Mouse (Mus musculus) heart, embryonic 16.5 days (tissue): ENCODE data around the gene Hapln4. TPM values are rescaled to one million over a fixed set of nuclear protein-coding genes. Genes with fewer than 3 reads are reported as not detected.

Experiments used
- ATAC-seq: fragments of 200-750 bp; cut with Nextera tagmentation; replicated peaks from 2 replicates; pipeline ENCODE4 v1.8.0; 2017; ENCODE audit warnings: moderate number of reproducible peaks; ENCODE audit not compliant: insufficient read depth, low FRiP score; ENCODE audit errors: extremely low read depth
- H3K27ac ChIP-seq: fragments of 300-500 bp; sonication (generic); 2 replicates; pipeline ENCODE4 v1.5.1; 2014; ENCODE audit warnings: mild to moderate bottlenecking, low read length, control low read depth, moderate library complexity
- H3K27me3 ChIP-seq: fragments of 300-500 bp; sonication (generic); 2 replicates; pipeline ENCODE4 v1.6.1; 2014; ENCODE audit warnings: low read length, mixed read lengths; ENCODE audit not compliant: control insufficient read depth, insufficient read depth
- H3K36me3 ChIP-seq: fragments of 300-500 bp; sonication (generic); 2 replicates; pipeline ENCODE4 v1.6.1; 2014; ENCODE audit not compliant: control insufficient read depth, insufficient read depth
- H3K4me1 ChIP-seq: fragments of 300-500 bp; sonication (generic); 2 replicates; pipeline ENCODE4 v1.6.1; 2014; ENCODE audit warnings: low read length, mixed read lengths; ENCODE audit not compliant: control insufficient read depth, insufficient read depth
- H3K4me2 ChIP-seq: fragments of 300-500 bp; sonication (generic); 2 replicates; pipeline ENCODE4 v1.6.1; 2014; ENCODE audit warnings: low read depth, mild to moderate bottlenecking, control low read depth, low read length
- H3K4me3 ChIP-seq: fragments of 300-500 bp; sonication (generic); 2 replicates; pipeline ENCODE4 v1.5.1; 2014; ENCODE audit warnings: mild to moderate bottlenecking, control low read depth, low read length
- H3K9ac ChIP-seq: fragments of 300-500 bp; sonication (generic); 2 replicates; pipeline ENCODE4 v1.6.1; 2014; ENCODE audit warnings: low read length, control low read depth
- H3K9me3 ChIP-seq: fragments of 300-500 bp; sonication (generic); replicated peaks from 2 replicates; pipeline ENCODE4 v1.6.1; 2016; ENCODE audit warnings: low read length; ENCODE audit not compliant: control insufficient read depth
- WGBS: fragments of 180-500 bp; shearing (Covaris S2); extraction: QIAGEN DNeasy Blood & Tissue Kit; methylation state at CpG from one replicate; pipeline ENCODE4 v1.1.7; 2014; 5-methylcytosine and 5-hydroxymethylcytosine counted together
- polyA plus RNA-seq: library from polyadenylated mRNA; unstranded; fragments of >200 nt; fragmentation: Nextera tagmentation; extraction: Ambion mirVana; gene quantifications from 2 replicates; pipeline ENCODE4 v1.2.1, GENCODE M21; 2015

The Hapln4 gene
- polyA plus RNA-seq, 1 experiment from 2014 or later: not detected

DNA sequence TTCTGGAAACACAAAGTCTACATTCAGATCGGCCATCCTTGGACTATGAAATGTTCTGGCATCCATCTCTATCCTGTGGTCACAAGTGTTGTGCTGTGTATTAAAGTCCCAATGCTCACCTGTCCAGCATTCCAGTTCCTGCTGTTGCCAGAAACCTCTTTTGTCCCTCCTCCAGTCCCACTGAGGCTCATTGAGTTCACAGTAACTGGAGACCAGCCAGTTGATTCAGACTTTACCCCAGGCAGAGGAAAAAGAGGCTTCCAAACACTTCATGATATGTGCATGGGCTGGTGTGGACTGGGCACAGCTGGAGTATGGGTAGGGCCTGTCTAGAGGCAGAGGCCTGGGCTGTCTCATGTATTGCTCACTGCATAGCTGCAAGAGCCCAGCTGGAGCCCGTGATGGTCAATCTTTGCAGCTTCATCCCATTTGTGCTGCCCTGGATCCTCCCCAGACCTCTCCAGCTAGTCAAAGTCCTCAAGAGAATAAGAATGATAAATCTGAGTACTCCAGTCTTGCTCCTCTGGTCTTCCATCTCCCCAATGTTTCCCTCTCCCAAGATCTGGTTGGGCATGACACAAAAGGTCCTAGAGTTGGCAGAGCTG lies 11.3 kb upstream of the Hapln4 start:
- Histone ChIP-seq H3K27me3 (no peaks in the 10 kb centered on the region), H3K36me3 (peaks cover 21% of the 10 kb centered on the region), H3K27ac (peak overlapping the region; percentile 19; the same call in 1 of the 2 replicates), H3K9me3 (no peaks in the 10 kb centered on the region), H3K4me2 (no peak overlapping the region; the same call in 1 of the 2 replicates), H3K4me1 (peaks cover 12% of the 10 kb centered on the region), H3K4me3 (no peak overlapping the region), H3K9ac (no peak overlapping the region)
- WGBS: 82% methylated on average over 2 of the region's 2 CpGs
- no peak for ATAC-seq

DNA sequence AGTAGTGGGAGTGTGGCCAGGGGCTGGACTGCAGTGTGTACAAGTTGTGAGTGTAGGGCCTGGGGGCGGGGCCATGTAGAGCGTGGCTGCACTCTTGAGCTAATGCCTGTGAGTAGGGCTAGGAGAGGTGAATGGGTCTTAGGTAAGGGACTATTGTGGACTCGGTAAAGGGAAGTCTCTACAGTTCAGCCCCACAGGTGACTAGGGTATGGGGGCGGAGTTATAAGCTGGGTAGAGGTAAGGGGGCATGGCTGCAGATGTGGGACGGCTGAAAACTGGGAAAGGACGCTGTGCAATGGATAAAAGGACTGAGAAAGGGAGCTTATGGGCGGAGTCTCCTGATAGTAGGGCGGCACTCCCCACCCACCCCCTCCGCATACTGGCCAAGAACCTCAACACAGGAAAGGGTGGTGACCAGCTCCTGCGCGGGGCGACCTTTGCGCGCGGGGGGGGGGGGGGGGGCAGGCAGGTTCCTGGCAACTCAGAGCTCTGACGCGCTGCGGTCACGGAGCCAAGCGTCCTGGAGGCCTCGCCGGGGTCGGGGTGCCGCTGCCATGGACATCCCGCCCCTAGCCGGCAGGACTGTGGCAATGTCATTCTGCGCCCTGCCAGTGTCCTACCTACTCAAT lies 10.7 kb upstream of the Hapln4 start, which contains the start of gene Tm6sf2:
Gene Tm6sf2 (plus strand): TSS at position 484 of the 629 bp plus-strand sequence.
- H3K27ac ChIP-seq: peak within 1 kb of the TSS; percentile 19; the same call in 1 of the 2 replicates
- peak; percentile 81 for ATAC-seq
- peak within 1 kb of the TSS; percentile 62 for H3K9ac ChIP-seq
- no peaks in the 10 kb centered on the region for H3K27me3 ChIP-seq
- H3K36me3 ChIP-seq: peaks cover 21% of the 10 kb centered on the region
- 7% methylated on average over 24 of the region's 27 CpGs for WGBS
- H3K4me1 ChIP-seq: peaks cover 12% of the 10 kb centered on the region
- H3K4me3 ChIP-seq: peak within 1 kb of the TSS; percentile 43
- no peaks in the 10 kb centered on the region for H3K9me3 ChIP-seq
- peak within 1 kb of the TSS; percentile 79 for H3K4me2 ChIP-seq

DNA sequence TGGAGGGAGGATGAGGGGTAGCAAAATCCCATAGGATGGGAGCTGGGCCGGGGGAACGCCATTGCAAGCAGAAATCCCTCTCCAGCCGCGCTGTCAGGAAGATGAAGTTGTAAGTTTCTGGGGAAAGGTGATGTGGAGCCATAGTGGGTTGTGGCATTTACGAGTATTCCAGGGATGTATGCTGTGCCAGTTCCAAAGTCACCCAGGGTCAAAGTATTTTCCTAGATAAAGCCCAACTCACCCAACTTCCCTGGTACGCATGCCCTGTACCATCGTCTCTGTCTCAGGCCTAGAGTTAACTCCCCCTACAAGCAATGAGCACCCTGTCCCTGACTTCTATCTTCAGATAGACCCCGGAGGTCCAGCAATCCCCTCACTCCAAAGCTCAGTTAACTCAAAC lies 10.1 kb upstream of the Hapln4 start:
- Histone ChIP-seq H3K27me3 (no peaks in the 10 kb centered on the region), H3K4me1 (peaks cover 12% of the 10 kb centered on the region), H3K4me2 (peak overlapping the region; percentile 79), H3K36me3 (peaks cover 17% of the 10 kb centered on the region), H3K9ac (peak overlapping the region; percentile 62), H3K27ac (no peak overlapping the region), H3K9me3 (no peaks in the 10 kb centered on the region), H3K4me3 (peak overlapping the region; percentile 43)
- WGBS: 51% methylated on average over 8 of the region's 8 CpGs
- no peak for ATAC-seq

GRCm38 (mm10) chr8:70073682-70074081 lies 9.6 kb upstream of the Hapln4 start:
- Histone ChIP-seq H3K4me3 (no peak overlapping the region), H3K9me3 (no peaks in the 10 kb centered on the region), H3K4me1 (peaks cover 12% of the 10 kb centered on the region), H3K27ac (no peak overlapping the region), H3K27me3 (no peaks in the 10 kb centered on the region), H3K9ac (no peak overlapping the region), H3K36me3 (peaks cover 15% of the 10 kb centered on the region), H3K4me2 (no peak overlapping the region)
- no peak for ATAC-seq
- 17% methylated on average over 1 of the region's 1 CpGs for WGBS

GRCm38 (mm10) chr8:70081976-70082375 lies 1.3 kb upstream of the Hapln4 start:
- H3K4me3 ChIP-seq: no peak overlapping the region
- WGBS: 78% methylated on average over 2 of the region's 2 CpGs
- no peak overlapping the region for H3K4me2 ChIP-seq
- no peaks in the 10 kb centered on the region for H3K9me3 ChIP-seq
- H3K27me3 ChIP-seq: peaks cover 46% of the 10 kb centered on the region
- H3K27ac ChIP-seq: no peak overlapping the region
- no peaks in the 10 kb centered on the region for H3K36me3 ChIP-seq
- H3K9ac ChIP-seq: no peak overlapping the region
- H3K4me1 ChIP-seq: peaks cover 16% of the 10 kb centered on the region
- no peak for ATAC-seq

- H3K36me3 ChIP-seq: no peaks in the 10 kb centered on the region
- no peak overlapping the region for H3K27ac ChIP-seq
- H3K4me3 ChIP-seq: peak overlapping the region; percentile 56
- peak overlapping the region; percentile 53 for H3K9ac ChIP-seq
- peaks cover 16% of the 10 kb centered on the region for H3K4me1 ChIP-seq
- H3K27me3 ChIP-seq: peaks cover 71% of the 10 kb centered on the region
- 3% methylated on average over 71 of the region's 71 CpGs for WGBS
- H3K4me2 ChIP-seq: peak overlapping the region; percentile 87
- no peak for ATAC-seq
- no peaks in the 10 kb centered on the region for H3K9me3 ChIP-seq
Measured at GRCm38 (mm10) chr8:70084191-70085065, 1.2 kb downstream of the Hapln4 start.

GRCm38 (mm10) chr8:70086151-70086550 lies 2.9 kb downstream of the Hapln4 start:
- WGBS: 39% methylated on average over 1 of the region's 1 CpGs
- H3K9ac ChIP-seq: no peak overlapping the region

DNA sequence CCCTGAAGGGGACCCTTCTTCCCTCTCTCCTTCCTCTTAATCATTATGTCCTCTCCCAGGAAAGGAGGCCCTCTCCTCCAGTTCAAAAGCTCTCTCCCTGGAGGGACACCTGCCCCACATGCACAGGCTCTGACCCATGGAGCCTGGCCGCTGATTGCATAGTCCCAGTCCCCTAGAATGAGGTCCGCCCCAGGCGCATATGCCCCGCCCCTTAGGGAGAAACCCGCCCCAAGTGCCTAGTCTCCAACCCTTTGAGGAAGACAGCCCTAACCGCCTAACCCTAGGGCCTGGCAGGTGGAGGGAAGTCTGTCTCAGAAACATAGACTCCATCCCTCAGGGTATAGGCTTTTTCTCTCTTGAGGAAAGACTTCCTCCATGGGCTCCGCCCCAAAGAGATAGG lies 4.0 kb downstream of the Hapln4 start:
- no peak overlapping the region for H3K9ac ChIP-seq
- ATAC-seq: no peak
- no peaks in the 10 kb centered on the region for H3K36me3 ChIP-seq
- H3K4me3 ChIP-seq: no peak overlapping the region
- peaks cover 16% of the 10 kb centered on the region for H3K4me1 ChIP-seq
- H3K4me2 ChIP-seq: no peak overlapping the region
- no peaks in the 10 kb centered on the region for H3K9me3 ChIP-seq
- H3K27ac ChIP-seq: no peak overlapping the region
- whole genome bisulfite sequencing: 9% methylated on average over 7 of the region's 7 CpGs
- peaks cover 90% of the 10 kb centered on the region for H3K27me3 ChIP-seq

More at GRCm38 (mm10) chr8:70086151-70086550, 2.9 kb downstream of the Hapln4 start:
- no peak overlapping the region for H3K4me2 ChIP-seq
- H3K9me3 ChIP-seq: no peaks in the 10 kb centered on the region
- no peak overlapping the region for H3K27ac ChIP-seq
- no peak for ATAC-seq
- H3K27me3 ChIP-seq: peaks cover 87% of the 10 kb centered on the region
- H3K4me1 ChIP-seq: peaks cover 16% of the 10 kb centered on the region
- H3K36me3 ChIP-seq: no peaks in the 10 kb centered on the region
- no peak overlapping the region for H3K4me3 ChIP-seq
